Mouse (Mus musculus): Measurements from ENCODE around the gene Pi4k2a.

The Pi4k2a gene

DNA sequence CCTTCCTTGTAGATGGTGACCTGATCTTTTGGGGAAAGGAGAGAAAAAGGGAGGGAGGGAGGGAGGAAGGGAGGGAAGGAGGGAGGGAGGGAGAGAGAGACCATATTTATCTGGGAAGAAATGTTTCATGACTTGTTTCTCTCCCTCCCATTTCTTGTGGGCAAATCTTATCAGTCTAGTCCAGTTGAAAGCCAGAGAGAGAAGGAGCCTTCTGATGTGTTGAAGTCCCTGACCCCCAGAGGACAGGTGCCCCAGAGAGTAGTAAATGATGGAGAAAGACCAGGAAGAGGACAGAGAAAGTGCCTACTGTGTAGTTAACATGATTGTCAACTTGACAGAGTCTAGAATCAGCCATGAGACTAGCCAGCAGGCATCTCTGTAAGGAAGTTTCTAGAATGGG, 44.8 kb downstream of the Pi4k2a start:
- DNase-seq (ENCODE audit: low read depth, low spot score) = no peak

DNA sequence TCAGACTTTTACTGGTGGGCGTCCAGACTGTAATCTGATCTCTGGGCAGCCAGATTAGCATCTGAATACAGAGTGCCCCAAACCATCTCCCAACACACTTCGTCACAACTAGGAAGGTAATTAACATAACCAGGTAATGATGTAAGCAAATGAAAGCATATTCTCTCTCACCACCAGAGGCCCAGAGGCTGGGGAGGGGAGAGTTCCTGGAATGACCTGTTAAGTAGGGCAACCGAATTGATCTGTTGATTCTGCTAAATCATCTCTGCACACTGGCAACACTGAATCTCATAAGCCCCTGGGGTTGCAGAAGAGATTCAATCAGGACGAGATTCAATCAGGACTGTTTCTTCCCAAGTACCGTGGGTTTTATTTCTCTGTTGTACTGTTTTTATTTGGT, 45.9 kb downstream of the Pi4k2a start:
- DNase-seq (ENCODE audit: low read depth, low spot score) = no peak

DNA sequence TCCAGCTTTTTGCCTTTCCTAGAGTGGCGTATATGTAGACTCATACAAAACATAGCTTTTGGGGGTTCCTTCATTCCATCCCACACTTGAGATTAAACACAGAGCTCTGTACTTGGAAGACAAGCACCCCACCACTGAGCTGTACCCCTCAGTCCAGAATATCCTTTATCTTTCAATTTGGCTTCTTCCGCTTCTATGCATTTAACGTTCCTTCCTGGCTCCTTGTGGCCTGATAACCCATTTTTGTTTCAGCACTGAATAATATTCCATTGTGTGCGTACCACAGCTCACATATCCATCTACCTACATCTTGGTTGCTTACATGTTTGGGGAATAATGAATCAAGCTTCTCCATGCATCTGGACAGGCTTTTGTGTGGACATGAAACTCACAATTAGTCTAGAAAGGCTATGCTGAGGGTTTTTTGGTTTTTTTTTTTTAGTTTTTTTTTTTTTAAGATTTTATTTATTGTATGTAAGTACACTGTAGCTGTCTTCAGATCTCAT, 47.0 kb downstream of the Pi4k2a start:
- DNase-seq (ENCODE audit: low read depth, low spot score) = no peak

GRCm38 (mm10) chr19:42138517-42139285, 48.4 kb downstream of the Pi4k2a start:
- no peak for DNase-seq (ENCODE audit: low read depth, low spot score)

DNA sequence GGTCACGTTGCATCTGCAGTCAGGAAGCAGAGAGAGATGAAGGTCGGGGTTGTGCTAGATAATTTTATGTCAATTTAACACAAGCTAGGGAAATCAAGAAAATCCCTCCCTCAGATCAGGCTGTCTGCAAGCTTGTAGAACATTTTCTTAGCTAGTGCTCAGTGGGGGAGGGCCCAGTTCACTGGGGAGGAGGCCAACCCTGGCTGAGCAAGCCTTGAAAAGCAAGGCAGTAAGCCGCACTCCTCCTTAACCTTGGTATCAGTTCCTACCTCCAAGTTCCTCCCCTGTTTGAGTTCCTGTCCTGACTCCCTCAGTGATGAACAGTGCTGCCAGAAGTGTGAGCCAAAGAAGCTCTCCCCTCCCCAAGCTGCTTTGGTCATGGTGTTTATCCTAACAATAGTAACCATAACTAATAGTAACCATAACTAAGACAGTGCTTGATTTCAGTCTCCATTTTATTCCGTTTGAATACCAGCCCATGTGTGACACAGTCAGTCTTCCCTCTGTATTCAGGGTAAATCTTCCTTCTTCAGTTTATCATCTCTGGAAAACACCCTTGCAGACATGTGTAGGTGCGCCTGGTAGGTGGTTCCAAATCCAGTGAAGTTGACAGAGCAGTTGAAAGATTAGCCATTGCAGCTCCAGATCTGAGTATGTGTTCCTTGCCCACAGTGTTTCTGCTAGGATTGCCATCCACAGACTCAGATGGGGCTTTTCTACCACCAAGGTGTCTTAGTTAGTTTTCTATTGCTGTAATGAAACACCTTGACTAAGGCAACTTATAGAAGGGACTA, 49.7 kb downstream of the Pi4k2a start:
- DNase-seq (ENCODE audit: low read depth, low spot score) = no peak

GRCm38 (mm10) chr19:42141998-42142397, 51.7 kb downstream of the Pi4k2a start:
- no peak for DNase-seq (ENCODE audit: low read depth, low spot score)

DNA sequence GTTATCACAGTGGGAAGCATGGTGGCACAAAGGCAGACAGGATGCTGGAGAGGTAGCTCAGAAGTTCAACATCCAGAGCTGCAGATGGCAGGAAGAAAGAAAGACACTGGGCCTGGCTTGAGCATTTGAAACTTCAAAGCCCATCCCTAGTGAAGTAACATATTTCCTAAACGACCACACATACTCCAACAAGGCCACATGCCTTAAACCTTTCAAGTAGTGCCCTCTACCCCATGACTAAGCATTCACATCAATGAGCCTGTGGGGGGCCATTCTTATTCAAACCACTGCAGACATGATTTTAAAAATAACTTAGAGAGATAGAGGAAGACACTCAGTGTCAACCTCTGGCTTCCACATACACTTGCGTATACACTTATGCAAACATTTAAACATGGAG, 52.5 kb downstream of the Pi4k2a start:
- no peak for DNase-seq (ENCODE audit: low read depth, low spot score)

DNA sequence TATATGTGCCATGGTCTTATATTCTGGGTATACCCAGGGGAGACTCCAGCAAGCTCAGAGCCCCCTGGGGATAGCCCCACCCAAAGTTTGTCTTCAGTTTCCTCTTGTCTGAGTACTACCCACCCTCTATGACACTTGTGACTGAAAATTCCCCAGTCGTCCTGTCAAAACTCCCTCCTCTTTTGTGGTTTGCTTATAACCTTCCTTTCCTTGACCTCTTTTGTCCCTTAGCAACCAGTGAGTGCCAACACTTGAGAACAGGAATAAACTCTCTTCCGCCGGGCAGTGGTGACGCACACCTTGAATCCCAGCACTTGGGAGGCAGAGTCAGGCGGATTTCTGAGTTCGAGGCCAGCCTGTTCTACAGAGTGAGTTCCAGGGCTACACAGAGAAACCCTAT, 53.8 kb downstream of the Pi4k2a start:
- no peak for DNase-seq (ENCODE audit: low read depth, low spot score)

DNA sequence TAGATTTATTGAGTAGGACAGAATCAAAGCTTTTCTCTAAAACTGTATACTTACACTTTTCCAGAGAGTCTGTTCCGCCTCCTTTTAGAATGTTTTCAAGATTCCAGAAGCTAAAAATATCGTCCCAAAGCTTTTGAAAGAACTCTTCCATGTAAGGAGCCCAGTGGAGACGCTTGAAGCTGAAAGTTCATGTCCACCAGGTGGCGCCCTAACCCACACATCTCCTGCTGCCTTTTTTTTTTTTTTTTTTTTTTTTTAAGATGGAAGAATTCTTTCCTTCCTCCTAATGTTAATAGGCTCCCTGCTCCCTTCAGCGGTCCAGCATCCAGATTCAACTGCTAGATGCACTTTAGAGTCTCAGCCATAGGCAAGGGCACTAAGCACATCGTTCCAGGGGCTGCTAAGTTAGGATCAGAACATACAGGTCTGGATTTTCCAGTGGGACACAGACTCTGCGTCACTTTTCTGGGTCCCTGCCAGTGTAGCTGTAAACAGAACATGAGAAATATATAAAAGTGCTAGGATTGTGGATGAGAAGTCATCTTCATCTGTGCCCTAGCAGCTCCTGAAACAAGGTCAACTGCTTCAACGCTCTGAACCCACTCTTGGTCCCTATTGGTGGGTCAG, 54.4 kb downstream of the Pi4k2a start:
- peak; percentile 51 for DNase-seq (ENCODE audit: low read depth, low spot score)

DNA sequence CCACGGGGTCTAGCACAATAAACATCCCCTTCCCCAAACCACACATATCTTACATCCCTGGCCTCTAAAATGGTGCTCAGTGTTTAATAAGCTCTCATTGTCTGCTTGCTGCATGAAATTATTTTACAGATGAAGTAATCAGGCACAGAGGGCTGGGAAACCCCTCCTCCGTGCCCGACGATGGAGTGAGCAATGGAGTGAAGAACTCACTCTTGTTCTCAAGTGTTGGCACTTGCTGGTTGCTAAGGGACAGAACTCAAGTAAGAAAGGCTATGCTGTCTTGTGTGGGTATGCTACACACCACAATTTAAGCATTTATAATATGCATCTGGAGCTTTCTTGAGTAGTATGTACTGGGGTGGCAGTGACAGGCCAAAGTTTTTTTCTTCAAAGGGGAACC, 54.9 kb downstream of the Pi4k2a start:
- no peak for DNase-seq (ENCODE audit: low read depth, low spot score)

GRCm38 (mm10) chr19:42145731-42146130, 55.5 kb downstream of the Pi4k2a start:
- DNase-seq (ENCODE audit: low read depth, low spot score) = no peak

GRCm38 (mm10) chr19:42146276-42147010, 56.2 kb downstream of the Pi4k2a start:
- no peak for DNase-seq (ENCODE audit: low read depth, low spot score)

- DNase-seq (ENCODE audit: low read depth, low spot score) = no peak
Measured at GRCm38 (mm10) chr19:42147170-42147768, 57.0 kb downstream of the Pi4k2a start, which contains the start of gene Marveld1. TSS of gene Marveld1 (plus strand) at chr19:42147400.

- no peak for DNase-seq (ENCODE audit: low read depth, low spot score)
Measured at GRCm38 (mm10) chr19:42147769-42148568, 57.7 kb downstream of the Pi4k2a start.

DNA sequence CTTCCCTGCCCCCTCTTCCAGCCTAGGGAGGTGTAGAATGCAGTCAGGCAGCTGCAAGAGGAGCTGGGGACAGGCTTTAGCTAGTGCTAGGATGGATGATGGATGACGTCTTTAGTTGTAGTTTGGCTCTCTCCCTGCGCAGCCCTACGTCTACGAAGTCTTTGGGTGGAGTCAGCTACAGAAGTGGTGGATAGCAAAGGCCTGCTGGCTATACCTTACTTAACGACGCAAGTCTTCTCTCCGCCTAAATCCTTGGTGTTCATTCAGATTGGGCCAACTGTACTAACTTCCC, 58.2 kb downstream of the Pi4k2a start:
- DNase-seq (ENCODE audit: low read depth, low spot score) = no peak

DNA sequence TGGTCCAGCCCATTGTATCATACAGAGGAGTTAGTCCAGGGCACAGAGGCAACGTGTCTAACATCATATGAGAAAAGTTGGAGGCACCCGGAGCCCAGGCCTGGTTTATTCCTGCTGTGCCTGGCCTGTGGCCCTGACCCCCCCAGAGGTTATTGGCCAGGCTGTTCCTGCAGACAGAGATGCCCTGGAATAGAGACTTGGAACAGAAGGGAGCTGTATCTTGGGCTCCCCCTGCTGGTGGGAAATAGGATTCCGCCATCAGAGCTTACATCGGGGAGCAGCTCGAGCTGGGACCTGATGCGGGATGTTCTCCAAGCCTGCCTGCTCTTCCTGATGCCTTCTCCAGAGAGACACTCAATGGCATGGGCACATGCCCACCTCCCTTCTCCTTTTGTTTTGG, 61.7 kb downstream of the Pi4k2a start:
- peak; percentile 56 for DNase-seq (ENCODE audit: low read depth, low spot score)

- DNase-seq (ENCODE audit: low read depth, low spot score) = no peak
Measured at GRCm38 (mm10) chr19:42157493-42158237, 67.4 kb downstream of the Pi4k2a start.

- no peak for DNase-seq (ENCODE audit: low read depth, low spot score)
Measured at GRCm38 (mm10) chr19:42158246-42159017, 68.2 kb downstream of the Pi4k2a start.

DNA sequence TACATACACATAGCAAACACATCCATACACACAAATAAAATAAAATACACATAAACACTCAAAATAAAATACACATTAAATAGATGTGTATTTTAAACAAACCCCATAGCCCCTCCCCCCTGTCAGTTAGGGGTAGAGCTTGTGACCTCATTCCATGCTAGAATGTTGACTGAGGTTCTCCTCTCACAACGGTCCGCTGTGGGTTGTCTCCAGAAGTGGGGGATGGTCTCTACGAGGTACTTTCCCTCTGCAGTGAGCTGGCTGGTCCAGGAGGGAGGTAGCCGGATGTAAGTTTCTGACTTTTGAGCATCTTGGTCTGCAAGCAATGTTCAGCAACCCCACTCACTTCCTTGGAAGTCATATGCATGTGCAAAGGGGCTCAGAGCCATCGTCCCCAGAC, 73.5 kb downstream of the Pi4k2a start, which contains the start of gene Zfyve27:
Gene Zfyve27 (plus strand): TSS at position 188 of the 400 bp plus-strand sequence.
- no peak for DNase-seq (ENCODE audit: low read depth, low spot score)
